Mouse (Mus musculus): ENCODE measurements around the gene Slc25a27. TPM values are rescaled to one million over a fixed set of nuclear protein-coding genes. Genes with fewer than 3 reads are reported as not detected.

The Slc25a27 gene
- 66.5 and 70.7 TPM in 2 replicates for polyA plus RNA-seq (2012; rRNA removed)

- DNase-seq (ENCODE audit: low read depth), result peak; percentile 98
- peak; percentile 64; the same call in 1 of the 2 replicates for TF ChIP-seq POLR2A (IDR thresholded peaks at IDR 0.05; ENCODE audit: borderline replicate concordance, extremely low read depth, insufficient read depth, insufficient read length, poor library complexity, severe bottlenecking)
- TF ChIP-seq CTCF (IDR thresholded peaks at IDR 0.05; ENCODE audit: borderline replicate concordance, extremely low read depth, insufficient read depth, insufficient read length), result no peak
Observed at GRCm38 (mm10) chr17:43666576-43667289, at the start of gene Slc25a27. Gene Slc25a27 (minus strand): TSS chr17:43667214.

- TF ChIP-seq CTCF (IDR thresholded peaks at IDR 0.05; ENCODE audit: borderline replicate concordance, extremely low read depth, insufficient read depth, insufficient read length) (no peak), POLR2A (IDR thresholded peaks at IDR 0.05; ENCODE audit: borderline replicate concordance, extremely low read depth, insufficient read depth, insufficient read length, poor library complexity, severe bottlenecking) (no peak)
- DNase-seq (ENCODE audit: low read depth), result peak; percentile 52
Observed at GRCm38 (mm10) chr17:43716601-43717000, 49.6 kb upstream of the Slc25a27 start.

- no peak for DNase-seq (ENCODE audit: low read depth)
- no peak for TF ChIP-seq CTCF (IDR thresholded peaks at IDR 0.05; ENCODE audit: borderline replicate concordance, extremely low read depth, insufficient read depth, insufficient read length)
- no peak for TF ChIP-seq POLR2A (IDR thresholded peaks at IDR 0.05; ENCODE audit: borderline replicate concordance, extremely low read depth, insufficient read depth, insufficient read length, poor library complexity, severe bottlenecking)
Observed at GRCm38 (mm10) chr17:43714191-43714590, 47.2 kb upstream of the Slc25a27 start.

- DNase-seq (ENCODE audit: low read depth), result no peak
- TF ChIP-seq CTCF (IDR thresholded peaks at IDR 0.05; ENCODE audit: borderline replicate concordance, extremely low read depth, insufficient read depth, insufficient read length) (no peak), POLR2A (IDR thresholded peaks at IDR 0.05; ENCODE audit: borderline replicate concordance, extremely low read depth, insufficient read depth, insufficient read length, poor library complexity, severe bottlenecking) (no peak)
Observed at GRCm38 (mm10) chr17:43711557-43712352, 44.7 kb upstream of the Slc25a27 start.

- TF ChIP-seq POLR2A (IDR thresholded peaks at IDR 0.05; ENCODE audit: borderline replicate concordance, extremely low read depth, insufficient read depth, insufficient read length, poor library complexity, severe bottlenecking) (no peak), CTCF (IDR thresholded peaks at IDR 0.05; ENCODE audit: borderline replicate concordance, extremely low read depth, insufficient read depth, insufficient read length) (0 out of 2 replicates have a peak, but pooled peaks have one; percentile 1)
- peak; percentile 35 for DNase-seq (ENCODE audit: low read depth)
Observed at GRCm38 (mm10) chr17:43707254-43707653, 40.2 kb upstream of the Slc25a27 start.

- no peak for DNase-seq (ENCODE audit: low read depth)
- TF ChIP-seq POLR2A (IDR thresholded peaks at IDR 0.05; ENCODE audit: borderline replicate concordance, extremely low read depth, insufficient read depth, insufficient read length, poor library complexity, severe bottlenecking), result no peak
- TF ChIP-seq CTCF (IDR thresholded peaks at IDR 0.05; ENCODE audit: borderline replicate concordance, extremely low read depth, insufficient read depth, insufficient read length), result peak; percentile 0; the same call in 1 of the 2 replicates
Observed at GRCm38 (mm10) chr17:43706749-43707148, 39.7 kb upstream of the Slc25a27 start.

- TF ChIP-seq POLR2A (IDR thresholded peaks at IDR 0.05; ENCODE audit: borderline replicate concordance, extremely low read depth, insufficient read depth, insufficient read length, poor library complexity, severe bottlenecking) (no peak), CTCF (IDR thresholded peaks at IDR 0.05; ENCODE audit: borderline replicate concordance, extremely low read depth, insufficient read depth, insufficient read length) (no peak)
Observed at GRCm38 (mm10) chr17:43704216-43704930, 37.4 kb upstream of the Slc25a27 start.

GRCm38 (mm10) chr17:43701060-43701459 lies 34.0 kb upstream of the Slc25a27 start:
- TF ChIP-seq POLR2A (IDR thresholded peaks at IDR 0.05; ENCODE audit: borderline replicate concordance, extremely low read depth, insufficient read depth, insufficient read length, poor library complexity, severe bottlenecking) (no peak), CTCF (IDR thresholded peaks at IDR 0.05; ENCODE audit: borderline replicate concordance, extremely low read depth, insufficient read depth, insufficient read length) (peak; percentile 75; the same call in 1 of the 2 replicates)
- peak; percentile 64 for DNase-seq (ENCODE audit: low read depth)

More at GRCm38 (mm10) chr17:43704216-43704930, 37.4 kb upstream of the Slc25a27 start:
- no peak for DNase-seq (ENCODE audit: low read depth)

- TF ChIP-seq POLR2A (IDR thresholded peaks at IDR 0.05; ENCODE audit: borderline replicate concordance, extremely low read depth, insufficient read depth, insufficient read length, poor library complexity, severe bottlenecking) (no peak), CTCF (IDR thresholded peaks at IDR 0.05; ENCODE audit: borderline replicate concordance, extremely low read depth, insufficient read depth, insufficient read length) (peak; percentile 91)
- DNase-seq (ENCODE audit: low read depth), result peak; percentile 87
Observed at GRCm38 (mm10) chr17:43698997-43699649, 32.1 kb upstream of the Slc25a27 start.

GRCm38 (mm10) chr17:43689591-43689990 lies 22.6 kb upstream of the Slc25a27 start:
- no peak for DNase-seq (ENCODE audit: low read depth)
- TF ChIP-seq POLR2A (IDR thresholded peaks at IDR 0.05; ENCODE audit: borderline replicate concordance, extremely low read depth, insufficient read depth, insufficient read length, poor library complexity, severe bottlenecking) (no peak), CTCF (IDR thresholded peaks at IDR 0.05; ENCODE audit: borderline replicate concordance, extremely low read depth, insufficient read depth, insufficient read length) (no peak)

Data from brain, embryonic 14.5 days (tissue).